Mouse (Mus musculus): Measurements from ENCODE around the gene Clcnka.

Gene Clcnka

GRCm38 (mm10) chr4:141367997-141368791 is 30.3 kb downstream of the Clcnka start, which contains the start of gene Fam131c:
Gene Fam131c (plus strand): TSS chr4:141368220.
- DNase-seq = peak; percentile 31

- no peak for DNase-seq
Measured at GRCm38 (mm10) chr4:141365876-141366275, 32.6 kb downstream of the Clcnka start.

- DNase-seq = no peak
Measured at GRCm38 (mm10) chr4:141365126-141365525, 33.4 kb downstream of the Clcnka start.

GRCm38 (mm10) chr4:141362937-141363548 is 35.5 kb downstream of the Clcnka start:
- DNase-seq = peak; percentile 88

GRCm38 (mm10) chr4:141360846-141361245 is 37.7 kb downstream of the Clcnka start:
- peak; percentile 66 for DNase-seq

- DNase-seq = no peak
Measured at GRCm38 (mm10) chr4:141359222-141359621, 39.3 kb downstream of the Clcnka start.

GRCm38 (mm10) chr4:141357811-141358210 is 40.7 kb downstream of the Clcnka start:
- DNase-seq = no peak

GRCm38 (mm10) chr4:141353868-141354267 is 44.7 kb downstream of the Clcnka start:
- peak; percentile 62 for DNase-seq

- no peak for DNase-seq
Measured at GRCm38 (mm10) chr4:141352986-141353385, 45.5 kb downstream of the Clcnka start.

- no peak for DNase-seq
Measured at GRCm38 (mm10) chr4:141351972-141352371, 46.6 kb downstream of the Clcnka start.

- no peak for DNase-seq
Measured at GRCm38 (mm10) chr4:141350015-141350414, 48.5 kb downstream of the Clcnka start.

- DNase-seq = no peak
Measured at GRCm38 (mm10) chr4:141348616-141349015, 49.9 kb downstream of the Clcnka start.

- DNase-seq = peak; percentile 49
Measured at GRCm38 (mm10) chr4:141347365-141347797, 51.1 kb downstream of the Clcnka start.

- DNase-seq = no peak
Measured at GRCm38 (mm10) chr4:141345219-141345618, 53.3 kb downstream of the Clcnka start.

- no peak for DNase-seq
Measured at GRCm38 (mm10) chr4:141343515-141343914, 55.0 kb downstream of the Clcnka start.

GRCm38 (mm10) chr4:141341477-141341876 is 57.0 kb downstream of the Clcnka start:
- DNase-seq = no peak

- DNase-seq = peak; percentile 49
Measured at GRCm38 (mm10) chr4:141338853-141339252, 59.7 kb downstream of the Clcnka start.

GRCm38 (mm10) chr4:141337986-141338385 is 60.5 kb downstream of the Clcnka start:
- DNase-seq = no peak

- no peak for DNase-seq
Measured at GRCm38 (mm10) chr4:141336196-141336595, 62.3 kb downstream of the Clcnka start.

- DNase-seq = peak; percentile 35
Measured at GRCm38 (mm10) chr4:141335263-141335796, 63.2 kb downstream of the Clcnka start.

- peak; percentile 34 for DNase-seq
Measured at GRCm38 (mm10) chr4:141334695-141335094, 63.8 kb downstream of the Clcnka start.

Measured in lung, postnatal 10 days (tissue).